Mouse (Mus musculus) neural tube, embryonic 15.5 days (tissue): ENCODE results near the gene Cmc1. TPM values are rescaled to one million over a fixed set of nuclear protein-coding genes. Genes with fewer than 3 reads are reported as not detected.
"Not testable (repeated sequence)": the region's sequence is repeated elsewhere in the genome, so short reads cannot be mapped to it uniquely, and the experiment has no call there.

Source experiments
- ATAC-seq: fragments of 200-750 bp; cut with Nextera tagmentation; 2 replicates; pipeline ENCODE4 v1.8.0; 2017; ENCODE audit warnings: mild to moderate bottlenecking, moderate TSS enrichment, moderate library complexity; ENCODE audit not compliant: low FRiP score
- H3K27ac ChIP-seq: fragments of 300-500 bp; sonication (generic); replicated peaks from 2 replicates; pipeline ENCODE4 v1.5.1; 2015; ENCODE audit warnings: mild to moderate bottlenecking, inconsistent platforms
- H3K27me3 ChIP-seq: fragments of 300-500 bp; sonication (generic); replicated peaks from 2 replicates; pipeline ENCODE4 v1.6.1; 2015; ENCODE audit warnings: inconsistent platforms
- H3K36me3 ChIP-seq: fragments of 300-500 bp; sonication (generic); 2 replicates; pipeline ENCODE4 v1.6.1; 2015; ENCODE audit warnings: inconsistent platforms
- H3K4me1 ChIP-seq: fragments of 300-500 bp; sonication (generic); 2 replicates; pipeline ENCODE4 v1.6.1; 2015; ENCODE audit warnings: inconsistent platforms
- H3K4me2 ChIP-seq: fragments of 300-500 bp; sonication (generic); 2 replicates; pipeline ENCODE4 v1.6.1; 2015; ENCODE audit warnings: inconsistent platforms, mild to moderate bottlenecking, moderate library complexity
- H3K4me3 ChIP-seq: fragments of 300-500 bp; sonication (generic); replicated peaks from 2 replicates; pipeline ENCODE4 v1.5.1; 2015; ENCODE audit warnings: mild to moderate bottlenecking, inconsistent platforms
- H3K9ac ChIP-seq: fragments of 300-500 bp; sonication (generic); replicated peaks from 2 replicates; pipeline ENCODE4 v1.6.1; 2015; ENCODE audit warnings: mild to moderate bottlenecking, inconsistent platforms
- H3K9me3 ChIP-seq: fragments of 300-500 bp; sonication (generic); replicated peaks from 2 replicates; pipeline ENCODE4 v1.6.1; 2016; ENCODE audit warnings: inconsistent platforms
- WGBS: fragments of 180-500 bp; shearing (Covaris S2); methylation state at CpG from one replicate; pipeline ENCODE4 v1.1.7; 2015; ENCODE audit warnings: mixed read lengths; 5-methylcytosine and 5-hydroxymethylcytosine counted together
- polyA plus RNA-seq: library from polyadenylated mRNA; unstranded; fragments of >200 nt; fragmentation: Nextera tagmentation; extraction: Ambion mirVana; gene quantifications from 2 replicates; pipeline ENCODE4 v1.2.1, GENCODE M21; 2015

Cmc1 gene
- polyA plus RNA-seq, 1 experiment from 2014 or later = 39.1 TPM

- H3K27ac ChIP-seq = no peak overlapping the region
- no peak overlapping the region for H3K9ac ChIP-seq
- ATAC-seq = no peak
- H3K36me3 ChIP-seq = no peaks in the 10 kb centered on the region
- no peaks in the 10 kb centered on the region for H3K4me1 ChIP-seq
- H3K4me2 ChIP-seq = no peak overlapping the region
- no peak overlapping the region for H3K4me3 ChIP-seq
- no peaks in the 10 kb centered on the region for H3K27me3 ChIP-seq
- H3K9me3 ChIP-seq = 0 out of 2 replicates have a peak, but pooled peaks cover 5% of the 10 kb centered on the region
- 87% methylated on average over 4 of the region's 4 CpGs for WGBS
Observed at GRCm38 (mm10) chr9:118173086-118173485, 23.1 kb upstream of the Cmc1 start.

- no peak for ATAC-seq
- 50% methylated on average over 5 of the region's 5 CpGs for WGBS
- Histone ChIP-seq H3K4me3 (no peak overlapping the region), H3K9me3 (0 out of 2 replicates have a peak, but pooled peaks cover 5% of the 10 kb centered on the region), H3K4me1 (no peaks in the 10 kb centered on the region), H3K9ac (no peak overlapping the region), H3K27ac (no peak overlapping the region), H3K4me2 (no peak overlapping the region), H3K36me3 (no peaks in the 10 kb centered on the region), H3K27me3 (no peaks in the 10 kb centered on the region)
Observed at GRCm38 (mm10) chr9:118168544-118168943, 18.6 kb upstream of the Cmc1 start.

- H3K27ac ChIP-seq = no peak overlapping the region
- H3K36me3 ChIP-seq = no peaks in the 10 kb centered on the region
- no peak overlapping the region for H3K4me2 ChIP-seq
- no peak for ATAC-seq
- 74% methylated on average over 6 of the region's 6 CpGs for WGBS
- no peak overlapping the region for H3K4me3 ChIP-seq
- 0 out of 2 replicates have a peak, but pooled peaks cover 5% of the 10 kb centered on the region for H3K9me3 ChIP-seq
- H3K4me1 ChIP-seq = no peaks in the 10 kb centered on the region
- H3K27me3 ChIP-seq = no peaks in the 10 kb centered on the region
- H3K9ac ChIP-seq = no peak overlapping the region
Observed at GRCm38 (mm10) chr9:118167606-118168005, 17.6 kb upstream of the Cmc1 start.

- H3K27me3 ChIP-seq = no peaks in the 10 kb centered on the region
- 93% methylated on average over 6 of the region's 6 CpGs for WGBS
- no peaks in the 10 kb centered on the region for H3K36me3 ChIP-seq
- no peak for ATAC-seq
- H3K4me1 ChIP-seq = no peaks in the 10 kb centered on the region
- H3K27ac ChIP-seq = no peak overlapping the region
- H3K4me3 ChIP-seq = no peak overlapping the region
- no peak overlapping the region for H3K9ac ChIP-seq
- H3K4me2 ChIP-seq = no peak overlapping the region
- H3K9me3 ChIP-seq = no peaks in the 10 kb centered on the region
Observed at GRCm38 (mm10) chr9:118161536-118161935, 11.6 kb upstream of the Cmc1 start.

GRCm38 (mm10) chr9:118159936-118160335 lies 10.0 kb upstream of the Cmc1 start:
- H3K4me3 ChIP-seq = no peak overlapping the region
- H3K4me2 ChIP-seq = no peak overlapping the region
- no peak overlapping the region for H3K9ac ChIP-seq
- ATAC-seq = no peak
- 74% methylated on average over 3 of the region's 3 CpGs for WGBS
- H3K36me3 ChIP-seq = no peaks in the 10 kb centered on the region
- H3K27me3 ChIP-seq = no peaks in the 10 kb centered on the region
- no peaks in the 10 kb centered on the region for H3K9me3 ChIP-seq
- no peak overlapping the region for H3K27ac ChIP-seq
- H3K4me1 ChIP-seq = no peaks in the 10 kb centered on the region

GRCm38 (mm10) chr9:118158201-118158600 lies 8.2 kb upstream of the Cmc1 start:
- WGBS = 98% methylated on average over 4 of the region's 4 CpGs
- Histone ChIP-seq H3K9me3 (no peaks in the 10 kb centered on the region), H3K27me3 (no peaks in the 10 kb centered on the region), H3K27ac (no peak overlapping the region), H3K36me3 (no peaks in the 10 kb centered on the region), H3K4me2 (no peak overlapping the region), H3K9ac (no peak overlapping the region), H3K4me3 (no peak overlapping the region), H3K4me1 (no peaks in the 10 kb centered on the region)
- no peak for ATAC-seq

GRCm38 (mm10) chr9:118157234-118157633 lies 7.3 kb upstream of the Cmc1 start:
- Histone ChIP-seq H3K27me3 (no peaks in the 10 kb centered on the region), H3K9ac (no peak overlapping the region), H3K4me3 (no peak overlapping the region), H3K9me3 (no peaks in the 10 kb centered on the region), H3K36me3 (no peaks in the 10 kb centered on the region), H3K4me1 (no peaks in the 10 kb centered on the region), H3K27ac (no peak overlapping the region), H3K4me2 (no peak overlapping the region)
- no peak for ATAC-seq
- WGBS = 94% methylated on average over 3 of the region's 3 CpGs

GRCm38 (mm10) chr9:118154666-118155065 lies 4.7 kb upstream of the Cmc1 start:
- no peak for ATAC-seq

GRCm38 (mm10) chr9:118151221-118151507 lies 1.2 kb upstream of the Cmc1 start:
- WGBS = 98% methylated on average over 1 of the region's 1 CpGs
- Histone ChIP-seq H3K27me3 (no peaks in the 10 kb centered on the region), H3K4me1 (peaks cover 24% of the 10 kb centered on the region), H3K27ac (0 out of 2 replicates have a peak overlapping the region, but pooled peaks have one; percentile 8), H3K4me2 (peak overlapping the region; percentile 59), H3K4me3 (no peak overlapping the region), H3K9me3 (no peaks in the 10 kb centered on the region), H3K36me3 (no peaks in the 10 kb centered on the region), H3K9ac (no peak overlapping the region)
- ATAC-seq = no peak

More at GRCm38 (mm10) chr9:118154666-118155065, 4.7 kb upstream of the Cmc1 start:
- no peaks in the 10 kb centered on the region for H3K36me3 ChIP-seq
- H3K27me3 ChIP-seq = no peaks in the 10 kb centered on the region
- H3K9ac ChIP-seq = no peak overlapping the region
- H3K9me3 ChIP-seq = no peaks in the 10 kb centered on the region
- H3K4me2 ChIP-seq = no peak overlapping the region
- peaks cover 10% of the 10 kb centered on the region for H3K4me1 ChIP-seq
- no peak overlapping the region for H3K27ac ChIP-seq
- no peak overlapping the region for H3K4me3 ChIP-seq
- 84% methylated on average over 5 of the region's 5 CpGs for WGBS

- Histone ChIP-seq H3K9ac (no peak overlapping the region), H3K4me1 (peaks cover 24% of the 10 kb centered on the region), H3K4me3 (peak overlapping the region; percentile 95), H3K36me3 (no peaks in the 10 kb centered on the region), H3K4me2 (peak overlapping the region; percentile 59), H3K27me3 (no peaks in the 10 kb centered on the region), H3K27ac (peak overlapping the region; percentile 49; the same call in 1 of the 2 replicates), H3K9me3 (no peaks in the 10 kb centered on the region)
- WGBS = 63% methylated on average over 20 of the region's 20 CpGs
- peak; percentile 36 for ATAC-seq
Observed at GRCm38 (mm10) chr9:118150429-118151220, 648 bp upstream of the Cmc1 start.

GRCm38 (mm10) chr9:118140356-118140755 lies 9.6 kb downstream of the Cmc1 start:
- not testable (repeated sequence) for H3K27me3 ChIP-seq, H3K27ac ChIP-seq, H3K4me2 ChIP-seq, ATAC-seq, H3K9me3 ChIP-seq, H3K36me3 ChIP-seq, H3K4me3 ChIP-seq, H3K9ac ChIP-seq, H3K4me1 ChIP-seq
- WGBS = 95% methylated on average over 3 of the region's 3 CpGs

GRCm38 (mm10) chr9:118110360-118110710 lies 39.6 kb downstream of the Cmc1 start:
- H3K4me1 ChIP-seq = peaks cover 17% of the 10 kb centered on the region; the same call in 1 of the 2 replicates
- H3K9ac ChIP-seq = no peak overlapping the region
- no peak overlapping the region for H3K27ac ChIP-seq
- no peak overlapping the region for H3K4me2 ChIP-seq
- H3K4me3 ChIP-seq = no peak overlapping the region
- WGBS = 34% methylated on average over 2 of the region's 2 CpGs
- no peaks in the 10 kb centered on the region for H3K9me3 ChIP-seq
- no peaks in the 10 kb centered on the region for H3K36me3 ChIP-seq
- no peak for ATAC-seq
- H3K27me3 ChIP-seq = no peaks in the 10 kb centered on the region
